Mouse (Mus musculus) neutrophil, adult 59 days (primary cell): ENCODE results near the gene Runx2. TPM values are rescaled to one million over a fixed set of nuclear protein-coding genes. Genes with fewer than 3 reads are reported as not detected.

Experiments used
- total RNA-seq, 2 experiments: library from RNA; stranded (reverse); gene quantifications; 1 replicate in 1 of 2; 2 replicates in 1 of 2; pipeline ENCODE4 v1.2.4; 2023

Runx2 gene
- 10 to 100 TPM; 45.0 to 50.5 TPM for total RNA-seq

GRCm38 (mm10) chr17:44814508-44815175 lies at the start of gene Runx2:
Gene Runx2, minus strand, starts transcription at chr17:44814797.

GRCm38 (mm10) chr17:44776738-44777270 lies 37.8 kb downstream of the Runx2 start, which contains the start of gene Supt3:
Gene Supt3, plus strand, starts transcription at chr17:44777152.

Other genes with a start within 250 kb of the Runx2 start
- 10 to 100 TPM; 13.6 to 15.1 TPM for gene Supt3, start 37.6 kb downstream of the Runx2 start, total RNA-seq